Mouse (Mus musculus) adipocyte (in vitro differentiated cells): Measurements from ENCODE around the gene Tln2.

Experiments
- DNase-seq: peaks from one replicate; pipeline ENCODE4 v3.0.0-alpha.2; 2016; ENCODE audit warnings: low spot score

Gene Tln2

GRCm38 (mm10) chr9:67273362-67273761 is 286.1 kb downstream of the Tln2 start:
- no peak for DNase-seq

DNA sequence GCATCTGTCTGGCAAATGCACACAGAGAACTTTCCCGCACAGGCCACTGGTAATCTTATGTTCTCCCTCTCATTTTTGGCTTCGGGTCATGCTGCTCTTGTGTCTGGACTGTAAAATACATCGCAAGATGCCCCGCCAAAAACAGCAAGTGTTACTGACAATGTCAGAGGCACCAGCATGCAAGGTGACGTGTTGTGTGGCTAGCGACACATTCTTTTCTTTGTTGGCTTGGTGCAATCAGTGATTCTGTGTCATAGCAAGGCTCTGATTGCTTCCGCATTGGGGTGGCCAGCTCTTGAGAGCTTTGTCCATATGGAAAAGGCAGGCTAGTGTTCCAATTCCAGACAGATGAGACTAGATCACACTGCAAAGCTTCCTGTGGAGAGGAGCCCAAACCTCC is 288.8 kb downstream of the Tln2 start:
- no peak for DNase-seq

DNA sequence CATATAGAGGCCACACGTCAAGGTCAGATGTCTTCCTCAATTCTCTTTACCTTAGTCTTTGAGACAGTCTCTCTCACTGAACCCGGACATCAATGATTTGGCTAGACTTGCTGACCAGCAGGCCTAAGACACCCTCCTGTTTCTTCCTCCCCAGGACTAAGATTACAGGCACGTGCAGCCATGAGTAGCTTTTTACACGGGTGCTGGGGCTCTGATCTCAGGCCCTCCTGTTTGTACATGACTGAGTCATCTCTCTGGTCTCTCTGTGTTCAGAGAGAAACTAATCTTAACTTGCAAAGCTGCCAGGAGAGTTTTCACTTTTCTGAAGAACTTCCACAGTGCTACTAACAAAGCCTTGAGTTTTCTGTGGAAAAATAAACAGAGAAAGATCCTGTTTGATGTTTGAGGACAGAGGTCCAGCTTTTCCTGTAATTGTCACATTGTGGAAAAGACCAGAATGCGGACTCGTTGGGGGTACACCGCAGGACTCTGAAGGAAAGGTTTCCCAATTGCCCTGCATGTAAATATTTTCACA is 289.4 kb downstream of the Tln2 start:
- no peak for DNase-seq

GRCm38 (mm10) chr9:67267276-67267990 is 292.1 kb downstream of the Tln2 start:
- DNase-seq: no peak

DNA sequence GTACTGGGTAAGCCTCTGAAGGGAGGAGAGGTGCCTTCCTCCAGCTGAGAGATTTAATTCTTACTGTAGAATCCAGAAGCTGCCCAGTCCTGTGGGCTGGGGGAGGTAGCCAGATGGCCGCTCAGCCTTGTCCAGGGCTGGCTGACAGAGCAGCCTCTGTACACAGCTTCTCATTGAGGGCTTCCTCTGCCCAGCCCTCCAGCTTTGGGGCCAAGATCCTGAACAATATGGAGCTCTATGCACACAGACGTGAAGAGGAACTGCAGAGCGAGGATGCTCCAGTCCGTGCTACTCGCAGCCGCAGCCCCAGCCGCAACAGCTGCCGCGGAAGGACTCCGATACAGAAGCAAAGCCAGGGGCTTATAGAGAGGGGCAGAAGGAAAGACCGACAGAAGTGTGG is 294.0 kb downstream of the Tln2 start:
- DNase-seq: no peak

GRCm38 (mm10) chr9:67264896-67265295 is 294.6 kb downstream of the Tln2 start:
- DNase-seq: peak; percentile 51

- DNase-seq: no peak
These were observed 298.5 kb downstream of the Tln2 start for GRCm38 (mm10) chr9:67260835-67261599.

- DNase-seq: no peak
These were observed 309.4 kb downstream of the Tln2 start for GRCm38 (mm10) chr9:67250141-67250540.

- no peak for DNase-seq
These were observed 312.0 kb downstream of the Tln2 start for GRCm38 (mm10) chr9:67247365-67247950.

DNA sequence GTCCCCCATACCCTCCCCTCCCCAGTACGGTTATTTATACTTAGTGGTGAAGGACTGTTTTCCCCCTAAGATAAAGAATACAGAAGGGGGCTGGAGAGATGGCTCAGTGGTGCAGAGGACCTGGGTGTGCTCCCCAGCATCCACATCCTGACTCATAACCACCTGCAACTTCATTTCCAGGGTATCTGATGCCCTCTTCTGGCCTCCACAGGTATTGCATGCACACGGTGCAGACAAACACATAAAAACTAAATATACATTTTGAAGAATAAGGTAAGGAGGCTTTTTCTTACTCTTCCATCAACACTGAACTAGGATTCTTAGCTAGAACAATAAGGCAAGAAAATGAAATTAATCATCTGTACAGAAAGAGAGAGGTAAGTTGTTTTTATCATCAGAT is 314.2 kb downstream of the Tln2 start:
- DNase-seq: no peak

- DNase-seq: no peak
These were observed 317.8 kb downstream of the Tln2 start for GRCm38 (mm10) chr9:67241683-67242082.

DNA sequence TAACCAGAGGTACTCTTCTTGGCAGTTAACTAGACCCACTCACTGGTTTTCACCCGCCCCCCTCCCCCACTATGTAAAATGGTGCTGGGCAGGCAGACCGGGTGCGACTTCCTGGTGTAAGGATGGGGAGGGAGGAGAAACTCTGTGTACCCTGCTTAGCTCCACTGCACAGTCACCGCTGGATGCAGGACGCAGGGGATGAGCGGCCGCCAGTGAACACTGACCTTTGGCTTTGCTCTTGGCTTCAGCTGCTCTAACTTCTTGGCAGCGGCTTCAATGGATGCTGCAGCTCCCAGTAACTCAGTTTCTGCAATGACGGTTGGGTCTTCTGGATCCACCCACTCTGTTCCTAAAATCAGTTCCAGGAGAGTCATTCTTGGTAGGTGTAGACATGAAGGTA is 319.0 kb downstream of the Tln2 start:
- peak; percentile 16 for DNase-seq

GRCm38 (mm10) chr9:67236987-67237386 is 322.5 kb downstream of the Tln2 start:
- DNase-seq: no peak

GRCm38 (mm10) chr9:67235441-67236217 is 323.9 kb downstream of the Tln2 start:
- no peak for DNase-seq

- peak; percentile 3 for DNase-seq
These were observed 330.5 kb downstream of the Tln2 start for GRCm38 (mm10) chr9:67229033-67229432.

- DNase-seq: peak; percentile 14
These were observed 339.1 kb downstream of the Tln2 start for GRCm38 (mm10) chr9:67220388-67220787.

DNA sequence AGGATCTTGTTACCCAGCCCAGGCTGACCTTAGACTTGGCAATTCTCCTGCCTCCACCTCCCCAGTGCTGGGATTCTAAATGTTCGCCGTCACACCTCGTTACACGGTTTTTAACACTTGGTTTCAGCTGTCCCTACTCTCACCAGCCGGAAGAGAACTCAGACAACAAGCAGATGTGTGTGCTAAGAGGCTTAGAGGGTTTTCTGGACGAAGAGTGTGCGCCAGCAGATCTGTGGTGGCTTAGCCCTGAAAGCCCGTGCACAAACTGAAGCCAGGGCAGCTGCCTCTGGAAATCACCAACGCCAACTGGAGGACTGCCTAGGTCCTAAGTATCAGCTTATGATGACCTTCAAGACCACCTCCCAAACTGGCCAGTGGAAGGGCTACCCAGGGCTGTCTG is 341.5 kb downstream of the Tln2 start:
- no peak for DNase-seq

- DNase-seq: no peak
These were observed 345.1 kb downstream of the Tln2 start for GRCm38 (mm10) chr9:67214191-67214985.

DNA sequence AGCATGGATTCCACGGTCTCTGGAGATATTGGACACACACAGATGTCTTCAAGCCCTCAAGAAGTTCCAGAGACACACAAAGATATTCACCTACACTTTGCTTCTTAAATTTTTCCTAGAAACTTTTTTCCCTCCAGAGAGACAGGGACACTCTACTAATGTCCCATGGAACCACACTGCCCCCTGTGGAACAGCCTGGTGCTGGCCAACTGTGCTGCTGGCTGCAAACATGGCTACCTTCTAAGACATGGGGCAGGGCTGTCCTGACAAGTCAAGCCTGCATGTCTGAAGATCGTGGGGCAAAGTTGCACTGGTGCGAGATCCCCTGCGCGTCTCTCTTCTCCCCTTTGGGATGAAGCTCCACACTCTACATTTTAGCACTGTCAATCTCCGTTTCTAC is 346.2 kb downstream of the Tln2 start:
- DNase-seq: peak; percentile 75

DNA sequence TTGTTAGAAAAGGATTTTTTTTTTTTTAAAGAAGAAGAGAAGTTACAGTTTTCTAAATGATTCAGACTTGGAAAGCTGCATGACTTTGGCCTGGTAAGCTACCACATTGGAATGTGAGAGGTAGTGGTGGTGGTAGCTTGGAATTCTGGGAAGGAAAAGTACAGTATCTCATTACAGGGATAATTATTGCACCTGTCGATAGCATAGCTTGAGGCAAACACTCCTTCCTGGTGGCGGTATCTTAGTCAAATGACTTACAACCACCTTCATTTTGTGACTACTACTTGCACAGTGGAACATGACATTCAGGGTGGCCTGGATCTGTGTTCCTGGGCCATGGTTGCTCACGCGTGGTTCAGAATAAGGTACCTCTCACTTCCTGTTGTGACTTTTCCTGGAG is 348.3 kb downstream of the Tln2 start:
- no peak for DNase-seq

DNA sequence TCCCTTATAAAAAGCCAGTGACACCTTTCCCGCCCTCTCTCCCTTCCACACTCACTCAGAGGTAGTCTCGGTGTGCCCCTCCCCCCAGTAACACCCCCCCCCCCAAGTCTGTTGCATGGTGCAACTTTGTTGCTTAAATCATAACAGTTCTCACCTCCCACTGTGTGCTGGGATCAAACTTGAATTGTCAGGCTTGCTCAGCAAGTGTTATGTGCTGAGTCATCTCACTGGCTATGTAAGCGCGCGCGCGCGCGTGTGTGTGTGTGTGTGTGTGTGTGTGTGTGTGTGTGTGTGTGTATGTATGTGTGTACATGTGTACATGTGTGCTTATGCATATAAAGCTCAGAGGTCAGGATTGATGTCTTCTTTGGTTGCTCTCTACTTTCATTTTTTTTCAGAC is 350.1 kb downstream of the Tln2 start:
- DNase-seq: no peak
